Mouse (Mus musculus): Measurements from ENCODE around the gene Erfe.

Erfe gene

GRCm38 (mm10) chr1:91366215-91367108, at the start of gene Erfe:
Gene Erfe (plus strand): TSS chr1:91366430.
- DNase-seq (ENCODE audit: low read depth, low spot score) = peak; percentile 86

- DNase-seq (ENCODE audit: low read depth, low spot score) = no peak
These were observed 48.6 kb upstream of the Erfe start for GRCm38 (mm10) chr1:91317656-91318055.

- DNase-seq (ENCODE audit: low read depth, low spot score) = peak; percentile 28
These were observed 44.3 kb upstream of the Erfe start, which contains the start of gene Espnl for GRCm38 (mm10) chr1:91321760-91322438. Gene Espnl (plus strand): TSS chr1:91322075.

- no peak for DNase-seq (ENCODE audit: low read depth, low spot score)
These were observed 41.6 kb upstream of the Erfe start for GRCm38 (mm10) chr1:91324646-91325045.

- DNase-seq (ENCODE audit: low read depth, low spot score) = no peak
These were observed 40.7 kb upstream of the Erfe start for GRCm38 (mm10) chr1:91325488-91326042.

GRCm38 (mm10) chr1:91332102-91332501, 34.1 kb upstream of the Erfe start:
- DNase-seq (ENCODE audit: low read depth, low spot score) = no peak

- DNase-seq (ENCODE audit: low read depth, low spot score) = no peak
These were observed 32.6 kb upstream of the Erfe start for GRCm38 (mm10) chr1:91333582-91333981.

GRCm38 (mm10) chr1:91337355-91337754, 28.9 kb upstream of the Erfe start:
- DNase-seq (ENCODE audit: low read depth, low spot score) = no peak

GRCm38 (mm10) chr1:91344001-91344400, 22.2 kb upstream of the Erfe start:
- DNase-seq (ENCODE audit: low read depth, low spot score) = no peak

GRCm38 (mm10) chr1:91344921-91345685, 21.1 kb upstream of the Erfe start:
- DNase-seq (ENCODE audit: low read depth, low spot score) = no peak

GRCm38 (mm10) chr1:91346892-91347291, 19.3 kb upstream of the Erfe start:
- peak; percentile 62 for DNase-seq (ENCODE audit: low read depth, low spot score)

- no peak for DNase-seq (ENCODE audit: low read depth, low spot score)
These were observed 15.4 kb upstream of the Erfe start, which contains the start of gene Klhl30 for GRCm38 (mm10) chr1:91350841-91351240. Gene Klhl30 (plus strand): TSS chr1:91351016.

- no peak for DNase-seq (ENCODE audit: low read depth, low spot score)
These were observed 15.0 kb upstream of the Erfe start for GRCm38 (mm10) chr1:91351249-91351648.

- DNase-seq (ENCODE audit: low read depth, low spot score) = no peak
These were observed 14.0 kb upstream of the Erfe start for GRCm38 (mm10) chr1:91352277-91352676.

- no peak for DNase-seq (ENCODE audit: low read depth, low spot score)
These were observed 10.1 kb upstream of the Erfe start for GRCm38 (mm10) chr1:91356105-91356504.

GRCm38 (mm10) chr1:91362113-91362512, 4.1 kb upstream of the Erfe start:
- no peak for DNase-seq (ENCODE audit: low read depth, low spot score)

- DNase-seq (ENCODE audit: low read depth, low spot score) = no peak
These were observed 1.2 kb upstream of the Erfe start for GRCm38 (mm10) chr1:91364822-91365644.

GRCm38 (mm10) chr1:91365816-91366214, 415 bp upstream of the Erfe start:
- DNase-seq (ENCODE audit: low read depth, low spot score) = no peak

- DNase-seq (ENCODE audit: low read depth, low spot score) = no peak
These were observed 1.1 kb downstream of the Erfe start for GRCm38 (mm10) chr1:91367295-91367694.

- no peak for DNase-seq (ENCODE audit: low read depth, low spot score)
These were observed 3.2 kb downstream of the Erfe start for GRCm38 (mm10) chr1:91369408-91369807.

- DNase-seq (ENCODE audit: low read depth, low spot score) = no peak
These were observed 3.8 kb downstream of the Erfe start for GRCm38 (mm10) chr1:91370055-91370454.
